Mouse (Mus musculus): ENCODE measurements around the gene Gm17509.

Gene Gm17509

GRCm38 (mm10) chr13:117220501-117221321 lies at the start of gene Gm17509:
TSS of gene Gm17509 (minus strand) at chr13:117221075.
- DNase-seq, result peak; percentile 81 to 85

GRCm38 (mm10) chr13:117267963-117268362 lies 47.1 kb upstream of the Gm17509 start:
- no peak for DNase-seq

GRCm38 (mm10) chr13:117266156-117266555 lies 45.3 kb upstream of the Gm17509 start:
- no peak for DNase-seq

- DNase-seq, result no peak
Observed at GRCm38 (mm10) chr13:117260704-117261103, 39.8 kb upstream of the Gm17509 start.

- no peak for DNase-seq
Observed at GRCm38 (mm10) chr13:117242621-117243020, 21.7 kb upstream of the Gm17509 start.

GRCm38 (mm10) chr13:117242063-117242462 lies 21.2 kb upstream of the Gm17509 start:
- DNase-seq, result no peak

GRCm38 (mm10) chr13:117237111-117237510 lies 16.2 kb upstream of the Gm17509 start:
- no peak for DNase-seq

GRCm38 (mm10) chr13:117235530-117236212 lies 14.8 kb upstream of the Gm17509 start:
- no peak for DNase-seq

- no peak for DNase-seq
Observed at GRCm38 (mm10) chr13:117234486-117234885, 13.6 kb upstream of the Gm17509 start.

- no peak for DNase-seq
Observed at GRCm38 (mm10) chr13:117233808-117234207, 12.9 kb upstream of the Gm17509 start.

- DNase-seq, result no peak
Observed at GRCm38 (mm10) chr13:117230371-117231110, 9.7 kb upstream of the Gm17509 start.

- DNase-seq, result no peak
Observed at GRCm38 (mm10) chr13:117225561-117225960, 4.7 kb upstream of the Gm17509 start.

- no peak for DNase-seq
Observed at GRCm38 (mm10) chr13:117224901-117225300, 4.0 kb upstream of the Gm17509 start.

- no peak for DNase-seq
Observed at GRCm38 (mm10) chr13:117223125-117223524, 2.2 kb upstream of the Gm17509 start.

- no peak for DNase-seq
Observed at GRCm38 (mm10) chr13:117219871-117220500, 889 bp downstream of the Gm17509 start.

- peak; percentile 57 to 74 for DNase-seq
Observed at GRCm38 (mm10) chr13:117218092-117218491, 2.8 kb downstream of the Gm17509 start.

- no peak for DNase-seq
Observed at GRCm38 (mm10) chr13:117217621-117218020, 3.3 kb downstream of the Gm17509 start.

- DNase-seq, result no peak
Observed at GRCm38 (mm10) chr13:117216752-117217363, 4.0 kb downstream of the Gm17509 start.

GRCm38 (mm10) chr13:117216126-117216525 lies 4.7 kb downstream of the Gm17509 start:
- DNase-seq, result peak; percentile 61 to 77

- DNase-seq, result peak; percentile 37 to 40
Observed at GRCm38 (mm10) chr13:117215481-117215880, 5.4 kb downstream of the Gm17509 start.

GRCm38 (mm10) chr13:117211386-117211875 lies 9.4 kb downstream of the Gm17509 start:
- DNase-seq, result peak; percentile 44 to 51

GRCm38 (mm10) chr13:117208236-117208635 lies 12.6 kb downstream of the Gm17509 start, which contains the start of gene Emb:
TSS of gene Emb (plus strand) at chr13:117208536.
- no peak for DNase-seq
